Mouse (Mus musculus): ENCODE results near the gene Gm20388. TPM values are rescaled to one million over a fixed set of nuclear protein-coding genes. Genes with fewer than 3 reads are reported as not detected.

Gm20388 gene
- total and polyA plus RNA-seq, 3 experiments: 0.02 to 0.05 TPM; not detected in 1

DNA sequence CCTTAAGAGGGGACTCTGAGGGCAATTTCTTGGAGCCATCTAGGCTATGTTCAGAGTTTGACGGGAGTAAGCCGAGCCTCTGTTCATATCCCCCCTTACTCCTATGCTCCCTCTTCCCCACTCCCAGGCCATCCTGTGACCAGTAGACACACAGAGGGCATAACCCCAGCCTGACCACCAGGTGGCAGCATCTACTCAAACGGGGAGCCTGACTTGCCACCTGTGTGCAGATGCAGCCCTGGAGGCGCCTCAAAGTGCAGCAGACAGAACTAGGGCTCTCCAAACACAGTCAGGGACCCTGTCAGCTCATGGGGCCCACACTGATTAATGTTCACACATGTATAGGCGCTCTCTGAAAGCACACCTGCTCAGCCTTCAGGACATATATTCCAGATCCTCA is 2362.5 kb downstream of the Gm20388 start:
- H3K36me3 ChIP-seq (replicated peaks): no peaks in the 10 kb centered on the region
- H3K9me3 ChIP-seq (replicated peaks): no peaks in the 10 kb centered on the region
- ATAC-seq (ENCODE audit: extremely low read depth, insufficient number of reproducible peaks, low FRiP score, poor library complexity, severe bottlenecking) (peak; percentile 62), DNase-seq (ENCODE audit: low spot score) (peak; percentile 80)
- TF ChIP-seq TAL1 (conservative IDR thresholded peaks at IDR 0.05; ENCODE audit: low read depth, low read length): no peak
- TF ChIP-seq CTCF (IDR thresholded peaks at IDR 0.05; ENCODE audit: low read depth, low read length): peak; percentile 92
- peaks cover 80% of the 10 kb centered on the region for H3K4me1 ChIP-seq (ENCODE audit: insufficient read depth, low read depth, low read length)
- peaks cover 47% of the 10 kb centered on the region for H3K27me3 ChIP-seq (ENCODE audit: insufficient read depth, low read length)
- no peak overlapping the region; the same call in 1 of the 2 replicates for H3K4me3 ChIP-seq (ENCODE audit: low read depth, low read length)

DNA sequence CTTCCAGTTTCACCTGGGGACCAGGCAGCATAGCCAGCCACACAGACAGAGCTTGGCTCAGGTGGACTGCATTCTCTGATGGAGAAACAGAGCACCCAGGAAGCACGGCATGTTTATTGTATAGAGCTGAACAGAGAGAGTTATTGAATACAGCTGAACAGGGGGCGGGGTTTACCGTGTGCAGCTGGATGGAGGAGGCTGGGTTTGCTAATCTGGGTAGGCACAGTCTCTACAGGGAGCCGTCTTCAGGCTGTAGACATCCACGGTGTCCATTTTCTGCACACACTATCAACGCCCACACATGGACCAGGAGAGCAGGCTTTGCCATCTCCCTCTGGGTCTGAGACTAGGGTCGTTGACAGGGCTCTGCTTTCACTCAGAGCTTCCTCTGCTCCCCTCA is 2363.2 kb downstream of the Gm20388 start:
- peaks cover 87% of the 10 kb centered on the region for H3K4me1 ChIP-seq (ENCODE audit: insufficient read depth, low read depth, low read length)
- ATAC-seq (ENCODE audit: extremely low read depth, insufficient number of reproducible peaks, low FRiP score, poor library complexity, severe bottlenecking): no peak
- TF ChIP-seq GATA2 (IDR thresholded peaks at IDR 0.05; ENCODE audit: borderline replicate concordance, low read depth, low read length) (no peak), CTCF (IDR thresholded peaks at IDR 0.05; ENCODE audit: low read depth, low read length) (no peak), GATA1 (IDR thresholded peaks at IDR 0.05; ENCODE audit: borderline replicate concordance, low read length) (no peak), TAL1 (conservative IDR thresholded peaks at IDR 0.05; ENCODE audit: low read depth, low read length) (no peak), POLR2AphosphoS5 (IDR thresholded peaks at IDR 0.05; ENCODE audit: insufficient replicate concordance, low read depth, low read length) (no peak)

GRCm38 (mm10) chr8:122274651-122275391 is 2364.2 kb downstream of the Gm20388 start:
- Histone ChIP-seq H3K4me3 (ENCODE audit: low read depth, low read length) (no peak overlapping the region; the same call in 1 of the 2 replicates), H3K27me3 (ENCODE audit: insufficient read depth, low read length) (peaks cover 35% of the 10 kb centered on the region), H3K36me3 (replicated peaks) (no peaks in the 10 kb centered on the region), H3K4me1 (ENCODE audit: insufficient read depth, low read depth, low read length) (peaks cover 89% of the 10 kb centered on the region), H3K9me3 (replicated peaks) (no peaks in the 10 kb centered on the region)
- ATAC-seq (ENCODE audit: extremely low read depth, insufficient number of reproducible peaks, low FRiP score, poor library complexity, severe bottlenecking) (no peak), DNase-seq (ENCODE audit: low spot score) (no peak)
- TF ChIP-seq TAL1 (conservative IDR thresholded peaks at IDR 0.05; ENCODE audit: low read depth, low read length) (no peak), CTCF (IDR thresholded peaks at IDR 0.05; ENCODE audit: low read depth, low read length) (no peak), GATA1 (IDR thresholded peaks at IDR 0.05; ENCODE audit: borderline replicate concordance, low read length) (no peak), GATA2 (IDR thresholded peaks at IDR 0.05; ENCODE audit: borderline replicate concordance, low read depth, low read length) (no peak), POLR2AphosphoS5 (IDR thresholded peaks at IDR 0.05; ENCODE audit: insufficient replicate concordance, low read depth, low read length) (no peak)

More for the DNA sequence above, 2363.2 kb downstream of the Gm20388 start:
- DNase-seq (ENCODE audit: low spot score): no peak
- H3K36me3 ChIP-seq (replicated peaks): no peaks in the 10 kb centered on the region
- no peaks in the 10 kb centered on the region for H3K9me3 ChIP-seq (replicated peaks)
- H3K27me3 ChIP-seq (ENCODE audit: insufficient read depth, low read length): peaks cover 41% of the 10 kb centered on the region
- H3K4me3 ChIP-seq (ENCODE audit: low read depth, low read length): no peak overlapping the region; the same call in 1 of the 2 replicates

DNA sequence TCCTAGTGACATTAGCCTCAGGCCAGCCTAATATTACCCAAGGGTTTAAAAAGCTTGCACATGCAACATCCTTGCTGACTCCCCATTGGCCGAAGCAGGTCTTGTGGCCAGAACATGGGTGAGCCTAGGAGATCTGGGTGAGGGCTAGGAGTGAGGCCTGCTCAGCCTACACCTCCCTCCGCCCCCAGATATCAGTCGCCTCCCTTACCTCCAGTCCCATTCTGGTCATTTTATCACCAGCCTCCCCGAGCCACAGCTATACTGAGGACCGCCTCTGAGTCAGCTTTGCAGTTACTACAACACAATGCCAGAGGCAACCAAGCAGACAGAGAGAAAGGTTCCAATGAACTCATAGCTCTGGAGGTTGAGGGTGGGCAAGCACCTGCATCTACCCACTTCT is 2365.7 kb downstream of the Gm20388 start:
- H3K27me3 ChIP-seq (ENCODE audit: insufficient read depth, low read length): peaks cover 20% of the 10 kb centered on the region
- peaks cover 98% of the 10 kb centered on the region for H3K4me1 ChIP-seq (ENCODE audit: insufficient read depth, low read depth, low read length)
- ATAC-seq (ENCODE audit: extremely low read depth, insufficient number of reproducible peaks, low FRiP score, poor library complexity, severe bottlenecking) (no peak), DNase-seq (ENCODE audit: low spot score) (no peak)
- no peak overlapping the region for H3K4me3 ChIP-seq (ENCODE audit: low read depth, low read length)
- TF ChIP-seq GATA2 (IDR thresholded peaks at IDR 0.05; ENCODE audit: borderline replicate concordance, low read depth, low read length) (no peak), POLR2AphosphoS5 (IDR thresholded peaks at IDR 0.05; ENCODE audit: insufficient replicate concordance, low read depth, low read length) (no peak), TAL1 (conservative IDR thresholded peaks at IDR 0.05; ENCODE audit: low read depth, low read length) (no peak), CTCF (IDR thresholded peaks at IDR 0.05; ENCODE audit: low read depth, low read length) (no peak), GATA1 (IDR thresholded peaks at IDR 0.05; ENCODE audit: borderline replicate concordance, low read length) (no peak)
- H3K36me3 ChIP-seq (replicated peaks): no peaks in the 10 kb centered on the region
- H3K9me3 ChIP-seq (replicated peaks): no peaks in the 10 kb centered on the region

DNA sequence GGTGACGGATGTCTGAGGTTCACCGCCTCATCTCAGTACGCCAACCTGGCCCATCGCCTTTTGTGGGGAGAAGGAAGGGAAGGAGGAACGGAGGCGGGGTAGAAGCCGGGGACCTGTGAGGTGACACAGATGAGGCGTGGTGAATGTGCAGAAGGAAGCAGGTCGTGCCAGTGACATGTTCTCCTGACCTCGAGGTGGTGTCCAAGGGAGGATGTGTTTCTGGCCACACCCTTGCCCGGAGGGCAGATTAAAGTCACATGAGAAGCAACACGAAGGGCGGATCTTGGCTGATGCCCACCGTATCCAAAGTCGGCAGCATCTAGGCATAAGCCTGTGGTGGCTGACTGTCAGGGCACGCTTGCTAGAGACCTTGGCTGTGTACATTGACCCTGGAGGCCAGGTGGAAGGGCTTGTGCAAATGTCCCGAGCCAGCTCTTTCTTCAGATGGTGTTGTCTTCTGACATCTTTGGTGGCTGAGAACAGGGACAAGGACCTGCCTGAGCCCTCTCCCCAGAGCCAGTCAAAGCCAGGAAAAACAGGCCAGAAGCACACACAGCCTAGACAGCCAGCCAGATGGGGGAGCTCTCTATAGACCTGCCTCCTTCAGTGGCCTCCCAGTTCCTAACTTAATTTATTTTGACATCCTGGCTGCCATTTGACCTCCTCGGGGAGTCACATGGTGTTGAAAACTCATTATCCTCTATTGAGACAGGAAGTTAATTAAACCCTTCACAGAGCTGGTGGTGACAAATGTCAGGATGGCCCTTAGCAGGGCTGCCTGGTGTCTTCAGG is 2366.8 kb downstream of the Gm20388 start:
- Histone ChIP-seq H3K4me1 (ENCODE audit: insufficient read depth, low read depth, low read length) (peaks cover 92% of the 10 kb centered on the region), H3K27me3 (ENCODE audit: insufficient read depth, low read length) (peaks cover 12% of the 10 kb centered on the region), H3K36me3 (replicated peaks) (no peaks in the 10 kb centered on the region), H3K4me3 (ENCODE audit: low read depth, low read length) (no peak overlapping the region; the same call in 1 of the 2 replicates), H3K9me3 (replicated peaks) (no peaks in the 10 kb centered on the region)
- no peak for DNase-seq (ENCODE audit: low spot score)
- no peak for ATAC-seq (ENCODE audit: extremely low read depth, insufficient number of reproducible peaks, low FRiP score, poor library complexity, severe bottlenecking)
- TF ChIP-seq GATA1 (IDR thresholded peaks at IDR 0.05; ENCODE audit: borderline replicate concordance, low read length) (no peak), CTCF (IDR thresholded peaks at IDR 0.05; ENCODE audit: low read depth, low read length) (no peak), TAL1 (conservative IDR thresholded peaks at IDR 0.05; ENCODE audit: low read depth, low read length) (no peak), GATA2 (IDR thresholded peaks at IDR 0.05; ENCODE audit: borderline replicate concordance, low read depth, low read length) (no peak)

DNA sequence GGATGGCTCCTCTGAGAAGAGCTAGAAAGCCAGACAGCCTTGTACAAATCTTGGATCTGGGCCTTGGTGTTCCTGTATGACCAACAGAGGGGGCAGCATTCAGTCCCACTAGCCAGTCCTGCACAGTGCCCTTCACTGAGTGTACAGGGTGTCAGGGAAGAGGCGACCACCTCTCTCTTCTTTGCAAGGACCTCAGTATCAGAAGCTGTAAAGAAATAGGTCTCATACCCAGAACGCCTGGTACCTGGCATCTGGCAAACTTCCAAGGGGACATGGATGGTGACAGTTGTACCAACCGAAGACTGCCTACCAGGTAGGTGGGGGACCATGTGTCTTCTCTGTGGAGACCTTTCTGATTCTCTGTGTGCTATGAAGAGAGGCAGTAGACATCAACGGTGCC is 2369.5 kb downstream of the Gm20388 start:
- H3K4me1 ChIP-seq (ENCODE audit: insufficient read depth, low read depth, low read length): peaks cover 80% of the 10 kb centered on the region
- H3K4me3 ChIP-seq (ENCODE audit: low read depth, low read length): peak overlapping the region; percentile 90; the same call in 1 of the 2 replicates
- ATAC-seq (ENCODE audit: extremely low read depth, insufficient number of reproducible peaks, low FRiP score, poor library complexity, severe bottlenecking) (no peak), DNase-seq (ENCODE audit: low spot score) (no peak)
- H3K9me3 ChIP-seq (replicated peaks): no peaks in the 10 kb centered on the region
- H3K27me3 ChIP-seq (ENCODE audit: insufficient read depth, low read length): peaks cover 23% of the 10 kb centered on the region
- H3K36me3 ChIP-seq (replicated peaks): peaks cover 18% of the 10 kb centered on the region
- no peak for TF ChIP-seq GATA2 (IDR thresholded peaks at IDR 0.05; ENCODE audit: borderline replicate concordance, low read depth, low read length)
- no peak for TF ChIP-seq CTCF (IDR thresholded peaks at IDR 0.05; ENCODE audit: low read depth, low read length)
- TF ChIP-seq TAL1 (conservative IDR thresholded peaks at IDR 0.05; ENCODE audit: low read depth, low read length): no peak
- no peak for TF ChIP-seq POLR2AphosphoS5 (IDR thresholded peaks at IDR 0.05; ENCODE audit: insufficient replicate concordance, low read depth, low read length)
- TF ChIP-seq GATA1 (IDR thresholded peaks at IDR 0.05; ENCODE audit: borderline replicate concordance, low read length): no peak

Measured in G1E (cell line).